Mouse (Mus musculus) hindbrain, embryonic 10.5 days (tissue): ENCODE measurements around the gene Kdm2b. TPM values are rescaled to one million over a fixed set of nuclear protein-coding genes. Genes with fewer than 3 reads are reported as not detected.

Source experiments
- DNase-seq: peaks from one replicate; pipeline ENCODE4 v3.0.0-alpha.2; 2017; ENCODE audit warnings: low spot score
- H3K27ac ChIP-seq: fragments of 300-500 bp; sonication (generic); 2 replicates; pipeline ENCODE4 v1.5.1; 2016; ENCODE audit warnings: mild to moderate bottlenecking, moderate library complexity
- H3K27me3 ChIP-seq: fragments of 300-500 bp; sonication (generic); 2 replicates; pipeline ENCODE4 v1.6.1; 2016; ENCODE audit warnings: mild to moderate bottlenecking; ENCODE audit not compliant: poor library complexity, insufficient read depth, severe bottlenecking
- H3K36me3 ChIP-seq: fragments of 300-500 bp; sonication (generic); 2 replicates; pipeline ENCODE4 v1.6.1; 2016; ENCODE audit warnings: mild to moderate bottlenecking, moderate library complexity
- H3K4me1 ChIP-seq: fragments of 300-500 bp; sonication (generic); replicated peaks from 2 replicates; pipeline ENCODE4 v1.6.1; 2016; ENCODE audit warnings: mild to moderate bottlenecking
- H3K4me3 ChIP-seq: fragments of 300-500 bp; sonication (generic); 2 replicates; pipeline ENCODE4 v1.5.1; 2016; ENCODE audit warnings: mild to moderate bottlenecking, moderate library complexity
- H3K9me3 ChIP-seq: fragments of 300-500 bp; sonication (generic); 2 replicates; pipeline ENCODE4 v1.6.1; 2016; ENCODE audit warnings: mild to moderate bottlenecking, moderate library complexity
- WGBS: fragments of 180-500 bp; shearing (Covaris S2); methylation state at CpG from one replicate; pipeline ENCODE4 v1.1.7; 2016; 5-methylcytosine and 5-hydroxymethylcytosine counted together
- polyA plus RNA-seq: library from polyadenylated mRNA; unstranded; fragments of >200 nt; fragmentation: Nextera tagmentation; extraction: Ambion mirVana; gene quantifications from 2 replicates; pipeline ENCODE4 v1.2.1, GENCODE M21; 2016

Kdm2b gene
- polyA plus RNA-seq, 1 experiment from 2014 or later = 92.4 TPM

GRCm38 (mm10) chr5:123005716-123006592 lies 16.3 kb upstream of the Kdm2b start:
- no peak overlapping the region for H3K4me3 ChIP-seq
- no peaks in the 10 kb centered on the region for H3K36me3 ChIP-seq
- H3K27ac ChIP-seq = peak overlapping the region; percentile 50
- no peaks in the 10 kb centered on the region for H3K27me3 ChIP-seq
- peaks cover 19% of the 10 kb centered on the region for H3K4me1 ChIP-seq
- WGBS = 63% methylated on average over 19 of the region's 19 CpGs
- H3K9me3 ChIP-seq = no peaks in the 10 kb centered on the region
- no peak for DNase-seq

- Histone ChIP-seq H3K4me1 (peaks cover 23% of the 10 kb centered on the region), H3K36me3 (peaks cover 16% of the 10 kb centered on the region), H3K27ac (no peak overlapping the region), H3K27me3 (no peaks in the 10 kb centered on the region), H3K4me3 (no peak overlapping the region), H3K9me3 (no peaks in the 10 kb centered on the region)
- WGBS = 76% methylated on average over 1 of the region's 1 CpGs
- DNase-seq = no peak
Measured at GRCm38 (mm10) chr5:123000901-123001300, 11.3 kb upstream of the Kdm2b start.

- H3K4me3 ChIP-seq = no peak overlapping the region
- peaks cover 44% of the 10 kb centered on the region for H3K4me1 ChIP-seq
- H3K27ac ChIP-seq = no peak overlapping the region
- H3K9me3 ChIP-seq = no peaks in the 10 kb centered on the region
- H3K36me3 ChIP-seq = peaks cover 16% of the 10 kb centered on the region
- no peaks in the 10 kb centered on the region for H3K27me3 ChIP-seq
- DNase-seq = no peak
- WGBS = 90% methylated on average over 18 of the region's 18 CpGs
Measured at GRCm38 (mm10) chr5:122997205-122998204, 7.9 kb upstream of the Kdm2b start.

- 0% methylated on average over 1 of the region's 1 CpGs for WGBS
- no peaks in the 10 kb centered on the region for H3K27me3 ChIP-seq
- H3K4me1 ChIP-seq = peaks cover 69% of the 10 kb centered on the region
- peak overlapping the region; percentile 81 for H3K27ac ChIP-seq
- DNase-seq = no peak
- H3K36me3 ChIP-seq = peaks cover 16% of the 10 kb centered on the region
- H3K4me3 ChIP-seq = peak overlapping the region; percentile 36
- no peaks in the 10 kb centered on the region for H3K9me3 ChIP-seq
Measured at GRCm38 (mm10) chr5:122994910-122995309, 5.3 kb upstream of the Kdm2b start.

GRCm38 (mm10) chr5:122994303-122994846 lies 4.8 kb upstream of the Kdm2b start:
- Histone ChIP-seq H3K27ac (peak overlapping the region; percentile 81), H3K27me3 (no peaks in the 10 kb centered on the region), H3K4me1 (peaks cover 74% of the 10 kb centered on the region), H3K9me3 (no peaks in the 10 kb centered on the region), H3K36me3 (peaks cover 16% of the 10 kb centered on the region), H3K4me3 (peak overlapping the region; percentile 36)
- peak; percentile 92 for DNase-seq
- WGBS = 10% methylated on average over 5 of the region's 5 CpGs

GRCm38 (mm10) chr5:122993811-122994210 lies 4.2 kb upstream of the Kdm2b start:
- Histone ChIP-seq H3K4me3 (no peak overlapping the region), H3K27ac (peak overlapping the region; percentile 81), H3K36me3 (peaks cover 16% of the 10 kb centered on the region), H3K27me3 (no peaks in the 10 kb centered on the region), H3K4me1 (peaks cover 76% of the 10 kb centered on the region), H3K9me3 (no peaks in the 10 kb centered on the region)
- DNase-seq = no peak
- whole genome bisulfite sequencing = 47% methylated on average over 2 of the region's 2 CpGs

GRCm38 (mm10) chr5:122991350-122992004 lies 1.9 kb upstream of the Kdm2b start:
- H3K27me3 ChIP-seq = no peaks in the 10 kb centered on the region
- H3K4me3 ChIP-seq = peak overlapping the region; percentile 71
- WGBS = 17% methylated on average over 5 of the region's 5 CpGs
- no peaks in the 10 kb centered on the region for H3K36me3 ChIP-seq
- peak overlapping the region; percentile 97 for H3K27ac ChIP-seq
- H3K4me1 ChIP-seq = peaks cover 87% of the 10 kb centered on the region
- no peaks in the 10 kb centered on the region for H3K9me3 ChIP-seq
- no peak for DNase-seq

- Histone ChIP-seq H3K4me3 (peak overlapping the region; percentile 71), H3K4me1 (peaks cover 94% of the 10 kb centered on the region), H3K9me3 (no peaks in the 10 kb centered on the region), H3K27ac (peak overlapping the region; percentile 97), H3K27me3 (no peaks in the 10 kb centered on the region), H3K36me3 (no peaks in the 10 kb centered on the region)
- WGBS = 4% methylated on average over 16 of the region's 16 CpGs
- peak; percentile 28 for DNase-seq
Measured at GRCm38 (mm10) chr5:122990411-122991160, 963 bp upstream of the Kdm2b start.

GRCm38 (mm10) chr5:122989001-122989525 lies 560 bp downstream of the Kdm2b start:
- peak; percentile 83 for DNase-seq
- Histone ChIP-seq H3K4me1 (peaks cover 94% of the 10 kb centered on the region), H3K9me3 (no peaks in the 10 kb centered on the region), H3K27ac (peak overlapping the region; percentile 97), H3K36me3 (peaks cover 4% of the 10 kb centered on the region), H3K4me3 (peak overlapping the region; percentile 71), H3K27me3 (no peaks in the 10 kb centered on the region)
- under 1% methylated on average over 39 of the region's 39 CpGs for WGBS

GRCm38 (mm10) chr5:122988021-122988751 lies 1.4 kb downstream of the Kdm2b start:
- under 1% methylated on average over 41 of the region's 41 CpGs for WGBS
- Histone ChIP-seq H3K4me1 (peaks cover 89% of the 10 kb centered on the region), H3K27me3 (no peaks in the 10 kb centered on the region), H3K9me3 (no peaks in the 10 kb centered on the region), H3K36me3 (peaks cover 12% of the 10 kb centered on the region), H3K4me3 (peak overlapping the region; percentile 71), H3K27ac (peak overlapping the region; percentile 97)
- DNase-seq = peak; percentile 68
